Mouse (Mus musculus): ENCODE results near the gene Ttc39a.

DNA sequence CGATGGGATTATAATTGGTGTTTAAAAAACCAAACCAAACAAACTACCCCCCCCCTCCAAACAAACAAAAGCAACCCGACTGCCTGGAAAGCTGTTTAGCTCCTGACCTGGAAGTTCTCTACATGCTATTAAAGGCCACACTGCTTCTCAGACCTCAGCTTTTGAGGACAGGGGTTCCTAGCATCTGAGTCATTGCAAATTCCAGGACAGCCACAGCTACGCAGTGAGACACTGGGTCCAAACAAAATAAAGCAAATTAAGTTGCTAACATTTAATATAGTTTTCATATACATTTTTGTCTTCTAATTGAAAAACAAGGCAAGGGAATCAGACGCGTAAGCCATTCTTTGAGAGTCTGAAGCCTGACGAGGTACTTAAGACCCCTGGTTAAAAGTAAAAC is 38.0 kb downstream of the Ttc39a start:
- TF ChIP-seq POLR2A (IDR thresholded peaks at IDR 0.05; ENCODE audit: low read depth, low read length) (no peak), CTCF (IDR thresholded peaks at IDR 0.05; ENCODE audit: extremely low read depth, insufficient read depth, insufficient read length, insufficient replicate concordance) (no peak)
